Mouse (Mus musculus) liver, embryonic 14.5 days (tissue): ENCODE measurements around the gene Trim29.

Source experiments
- CTCF ChIP-seq: IDR thresholded peaks from 2 replicates; pipeline ENCODE4 v1.5.1; 2016; ENCODE audit warnings: antibody characterized with exemption, low read depth, control low read depth
- EP300 ChIP-seq: IDR thresholded peaks from 2 replicates; pipeline ENCODE4 v1.6.1; 2016; ENCODE audit warnings: antibody characterized with exemption, low read depth

GRCm38 (mm10) chr9:43267357-43267756, 43.3 kb upstream of the Trim29 start:
- peak; percentile 86 for TF ChIP-seq CTCF
- 0 out of 2 replicates have a peak, but pooled peaks have one; percentile 21 for TF ChIP-seq EP300
